Mouse (Mus musculus) adipocyte (in vitro differentiated cells): Measurements from ENCODE around the gene Zfp90.

Source experiments
- DNase-seq: peaks from one replicate; pipeline ENCODE4 v3.0.0-alpha.2; 2016; ENCODE audit warnings: low spot score

The Zfp90 gene

GRCm38 (mm10) chr8:106433667-106434066, 18.5 kb downstream of the Zfp90 start:
- peak; percentile 6 for DNase-seq

GRCm38 (mm10) chr8:106437781-106438180, 22.7 kb downstream of the Zfp90 start:
- peak; percentile 85 for DNase-seq

DNA sequence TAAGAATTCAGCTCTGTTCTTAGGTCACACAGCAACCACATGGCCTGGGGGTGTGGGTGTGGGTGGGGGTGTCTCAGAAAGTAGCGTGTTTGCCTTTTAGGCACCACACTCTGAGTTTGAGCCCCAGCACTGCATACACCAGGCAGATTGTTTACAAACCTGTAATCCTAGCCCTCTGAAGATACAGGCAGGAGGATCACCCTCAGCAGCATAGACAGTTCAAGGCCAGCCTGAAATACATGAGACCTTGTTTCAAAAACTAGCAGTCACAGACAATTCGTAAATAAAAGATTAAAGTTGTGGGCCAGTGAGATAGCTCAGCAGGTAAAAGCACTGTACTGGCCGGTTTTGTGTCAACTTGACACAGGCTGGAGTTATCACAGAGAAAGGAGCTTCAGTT, 25.0 kb downstream of the Zfp90 start:
- DNase-seq = no peak

- DNase-seq = no peak
These were observed 27.6 kb downstream of the Zfp90 start for GRCm38 (mm10) chr8:106442740-106443139.

DNA sequence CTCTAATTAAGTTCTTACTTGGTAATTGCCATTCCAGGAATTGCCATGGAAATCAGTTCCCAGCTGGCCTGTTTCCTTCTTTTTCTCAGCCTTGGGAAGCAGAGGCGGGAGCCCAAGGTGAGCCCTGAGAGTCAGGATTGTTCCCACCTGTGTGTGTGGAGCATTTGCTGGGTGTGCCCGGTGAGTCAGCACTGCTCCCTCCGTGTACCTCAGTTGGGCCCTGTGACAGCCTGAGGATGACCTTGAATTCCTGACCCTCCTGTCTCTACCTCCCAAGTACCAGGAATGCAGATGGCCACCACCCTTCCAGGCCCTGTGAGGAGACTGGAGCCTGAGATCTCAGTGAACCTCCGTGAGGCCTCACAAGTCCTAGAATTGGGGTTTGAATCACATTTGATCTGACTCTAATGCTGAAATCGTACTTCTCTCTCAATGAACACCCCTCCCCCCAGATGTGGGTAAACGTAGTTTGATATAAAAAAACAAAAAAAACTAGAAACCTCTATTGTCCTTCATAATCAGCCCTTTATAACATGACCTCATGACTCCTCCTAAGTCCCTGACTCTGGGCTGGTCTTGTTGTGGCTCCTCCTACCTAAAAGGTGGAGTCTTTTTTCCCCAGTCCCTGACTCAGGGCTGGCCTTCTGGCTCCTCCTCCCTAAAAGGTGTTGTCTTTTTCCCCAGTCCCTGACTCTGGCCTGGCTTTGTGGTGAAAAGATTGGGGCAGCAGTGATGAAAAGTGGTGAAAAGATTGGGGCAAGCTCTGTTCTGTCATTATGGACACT, 36.4 kb downstream of the Zfp90 start:
- DNase-seq = no peak

DNA sequence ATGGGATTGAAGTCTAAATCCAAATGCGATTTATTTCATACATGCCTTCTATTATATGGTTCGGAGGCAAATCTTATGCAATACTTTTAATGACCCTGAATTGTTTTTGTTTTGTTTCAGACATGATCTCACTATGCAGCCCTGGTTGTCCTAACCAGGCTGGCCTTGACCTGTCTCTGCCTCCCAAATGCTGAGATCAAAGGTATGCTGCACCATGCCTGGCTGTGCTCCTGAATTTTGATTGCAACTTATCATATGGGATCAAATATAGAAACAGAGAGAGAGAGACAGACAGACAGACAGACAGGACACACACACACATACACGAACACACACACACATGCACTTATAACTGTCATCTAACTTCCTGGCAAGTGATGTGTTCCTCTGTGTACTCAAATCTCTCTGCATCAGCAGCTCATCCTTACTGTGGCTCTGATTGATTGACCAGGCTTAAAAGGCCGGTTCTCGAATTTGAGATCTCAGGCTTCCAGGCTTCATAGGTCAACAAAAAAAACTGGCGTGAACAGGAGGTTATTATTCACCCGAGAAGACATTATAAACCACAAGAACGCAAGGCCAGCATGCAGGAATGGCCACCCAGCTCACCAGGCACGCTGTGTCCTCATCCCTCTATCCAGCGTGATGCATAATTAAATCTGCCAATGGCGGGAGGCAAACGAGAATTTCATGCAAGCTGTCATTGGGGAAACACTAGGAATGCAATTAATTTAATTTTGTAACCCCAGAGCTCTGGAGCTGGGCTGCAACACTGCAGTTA, 37.8 kb downstream of the Zfp90 start:
- no peak for DNase-seq

- no peak for DNase-seq
These were observed 38.9 kb downstream of the Zfp90 start for GRCm38 (mm10) chr8:106454036-106454435.

DNA sequence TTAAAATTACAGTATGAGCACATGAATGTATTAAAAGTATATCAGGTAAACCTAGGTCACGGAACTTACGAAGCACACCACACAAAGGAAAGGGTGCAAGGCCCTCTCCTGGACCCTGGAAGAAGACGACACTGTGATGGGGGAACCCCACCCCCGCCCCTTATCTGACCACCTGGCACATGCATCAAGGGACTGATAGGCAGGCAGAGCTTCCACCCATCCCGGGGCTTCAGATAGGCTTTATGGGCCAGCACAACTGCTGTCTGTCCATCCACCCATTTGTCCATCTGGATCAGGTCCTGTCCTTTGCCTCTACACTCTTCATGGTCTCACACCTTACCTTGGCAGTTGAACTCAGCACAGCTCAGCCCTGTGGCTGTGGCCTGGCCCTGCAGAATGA, 47.0 kb downstream of the Zfp90 start:
- DNase-seq = no peak

- no peak for DNase-seq
These were observed 48.7 kb downstream of the Zfp90 start for GRCm38 (mm10) chr8:106463795-106464194.

DNA sequence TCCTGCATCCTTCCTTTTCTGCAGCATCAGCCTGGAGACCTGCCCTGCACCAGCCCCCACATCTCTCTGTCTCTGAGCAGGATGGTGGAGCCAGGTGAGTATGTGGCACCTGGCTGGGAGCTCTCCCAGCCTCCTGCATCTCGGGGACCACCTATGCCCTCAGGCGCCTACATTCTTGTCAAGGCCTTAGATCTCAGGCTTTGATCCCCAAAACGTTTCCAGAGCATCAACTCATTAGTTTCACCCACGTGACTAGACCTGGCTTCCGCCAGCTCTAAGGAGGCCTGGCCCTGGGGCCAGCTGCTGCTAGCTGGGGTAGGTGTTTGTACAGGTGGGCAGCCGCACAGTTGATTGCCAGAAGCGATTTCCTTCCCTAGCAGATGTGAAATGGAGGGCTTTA, 54.4 kb downstream of the Zfp90 start:
- DNase-seq = no peak

DNA sequence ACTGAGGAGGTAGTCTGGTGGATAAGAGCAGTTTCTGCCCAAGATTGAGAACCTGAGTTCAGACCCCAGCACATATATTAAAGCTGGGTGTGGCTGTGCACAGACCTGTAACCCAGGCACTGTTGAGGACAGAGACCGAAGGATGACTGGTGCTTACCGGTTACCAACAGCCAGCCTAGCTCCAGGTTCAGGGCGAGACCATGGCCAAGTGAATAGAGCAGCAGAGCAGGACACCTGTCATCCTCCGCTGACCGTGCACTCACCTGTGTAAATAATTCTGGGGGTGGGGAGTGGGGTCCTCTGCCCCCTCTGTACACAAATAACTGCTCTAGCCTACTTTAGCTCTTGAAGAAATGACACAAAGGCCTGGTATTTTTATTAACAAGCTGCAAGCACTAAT, 58.9 kb downstream of the Zfp90 start:
- no peak for DNase-seq
